Mouse (Mus musculus) bone marrow, adult 2 months (tissue): ENCODE measurements at regions not wholly inside any gene's neighbourhood (a gene's known extent, or its start where the extent isn't known, plus 50 kb on each side); places are given as distances from the start of the nearest gene placed in this dataset.

ENCODE experiments used
- CTCF ChIP-seq: fragments of 200-500 bp; IDR thresholded peaks from 2 replicates; pipeline ENCODE4 v1.5.1; 2011; ENCODE audit warnings: low read length, control low read depth; ENCODE audit not compliant: control insufficient read depth, insufficient read depth
- POLR2A ChIP-seq: fragments of 200-500 bp; IDR thresholded peaks from 2 replicates; pipeline ENCODE4 v1.6.1; 2011; ENCODE audit warnings: low read depth, mild to moderate bottlenecking, control low read depth, low read length, borderline replicate concordance; ENCODE audit not compliant: control insufficient read depth

DNA sequence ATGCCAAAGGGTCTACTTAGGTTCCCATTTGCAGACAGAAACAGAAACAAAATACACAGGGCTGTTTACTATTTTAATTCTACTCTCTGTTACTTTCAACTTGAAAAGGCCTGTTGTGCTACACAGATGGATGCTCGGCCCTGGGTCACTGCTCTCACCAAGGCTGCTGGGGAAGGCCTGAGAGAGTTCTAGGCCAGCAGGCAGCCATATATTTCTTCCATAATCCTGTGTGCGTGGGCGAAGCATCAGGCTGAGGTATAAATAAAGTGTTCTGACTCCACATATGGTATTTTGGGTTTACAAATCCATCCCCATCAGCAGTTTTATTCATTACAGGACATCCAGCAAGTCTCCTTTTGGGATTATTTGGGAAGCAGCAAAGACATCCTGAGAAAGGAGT is 162.5 kb upstream of the Inhba start:
- TF ChIP-seq CTCF = no peak
- TF ChIP-seq POLR2A = no peak
